Mouse (Mus musculus) neural tube, embryonic 12.5 days (tissue): ENCODE results near the gene Zfp217. TPM values are rescaled to one million over a fixed set of nuclear protein-coding genes. Genes with fewer than 3 reads are reported as not detected.

ENCODE experiments used
- ATAC-seq: fragments of 200-750 bp; cut with Nextera tagmentation; 2 replicates; pipeline ENCODE4 v1.8.0; 2017; ENCODE audit warnings: low read depth, mild to moderate bottlenecking, moderate TSS enrichment, moderate library complexity; ENCODE audit not compliant: low FRiP score
- H3K27ac ChIP-seq: fragments of 300-500 bp; sonication (generic); 2 replicates; pipeline ENCODE4 v1.5.1; 2016
- H3K27me3 ChIP-seq: fragments of 300-500 bp; sonication (generic); replicated peaks from 2 replicates; pipeline ENCODE4 v1.6.1; 2016; ENCODE audit warnings: mild to moderate bottlenecking
- H3K36me3 ChIP-seq: fragments of 300-500 bp; sonication (generic); 2 replicates; pipeline ENCODE4 v1.6.1; 2016; ENCODE audit warnings: mild to moderate bottlenecking
- H3K4me1 ChIP-seq: fragments of 300-500 bp; sonication (generic); 2 replicates; pipeline ENCODE4 v1.6.1; 2016
- H3K4me2 ChIP-seq: fragments of 300-500 bp; sonication (generic); replicated peaks from 2 replicates; pipeline ENCODE4 v1.6.1; 2016; ENCODE audit warnings: mild to moderate bottlenecking
- H3K4me3 ChIP-seq: fragments of 300-500 bp; sonication (generic); 2 replicates; pipeline ENCODE4 v1.5.1; 2016
- H3K9ac ChIP-seq: fragments of 300-500 bp; sonication (generic); 2 replicates; pipeline ENCODE4 v1.6.1; 2016; ENCODE audit warnings: mild to moderate bottlenecking
- H3K9me3 ChIP-seq: fragments of 300-500 bp; sonication (generic); 2 replicates; pipeline ENCODE4 v1.6.1; 2016; ENCODE audit warnings: mild to moderate bottlenecking
- WGBS: fragments of 180-500 bp; shearing (Covaris S2); methylation state at CpG from one replicate; pipeline ENCODE4 v1.1.7; 2016; 5-methylcytosine and 5-hydroxymethylcytosine counted together
- polyA plus RNA-seq: library from polyadenylated mRNA; unstranded; fragments of >200 nt; fragmentation: Nextera tagmentation; extraction: Ambion mirVana; gene quantifications from 2 replicates; pipeline ENCODE4 v1.2.1, GENCODE M21; 2016

Zfp217 gene
- polyA plus RNA-seq, 1 experiment from 2014 or later = 2.3 TPM

- no peak overlapping the region for H3K27ac ChIP-seq
- H3K4me1 ChIP-seq = peaks cover 10% of the 10 kb centered on the region; the same call in 1 of the 2 replicates
- no peak overlapping the region for H3K9ac ChIP-seq
- 17% methylated on average over 15 of the region's 15 CpGs for WGBS
- H3K4me3 ChIP-seq = no peak overlapping the region
- no peaks in the 10 kb centered on the region for H3K27me3 ChIP-seq
- H3K4me2 ChIP-seq = peak overlapping the region; percentile 38
- H3K36me3 ChIP-seq = no peaks in the 10 kb centered on the region
- ATAC-seq = 0 out of 2 replicates have a peak, but pooled peaks have one; percentile 41
- 0 out of 2 replicates have a peak, but pooled peaks cover 4% of the 10 kb centered on the region for H3K9me3 ChIP-seq
Measured at GRCm38 (mm10) chr2:170070641-170071241, 77.2 kb downstream of the Zfp217 start.

GRCm38 (mm10) chr2:170069976-170070375 is 77.9 kb downstream of the Zfp217 start:
- Histone ChIP-seq H3K9me3 (0 out of 2 replicates have a peak, but pooled peaks cover 4% of the 10 kb centered on the region), H3K9ac (no peak overlapping the region), H3K27me3 (no peaks in the 10 kb centered on the region), H3K36me3 (no peaks in the 10 kb centered on the region), H3K27ac (no peak overlapping the region), H3K4me3 (no peak overlapping the region), H3K4me2 (no peak overlapping the region), H3K4me1 (peaks cover 10% of the 10 kb centered on the region; the same call in 1 of the 2 replicates)
- no peak for ATAC-seq
- 82% methylated on average over 5 of the region's 5 CpGs for WGBS

GRCm38 (mm10) chr2:170062378-170062777 is 85.5 kb downstream of the Zfp217 start:
- Histone ChIP-seq H3K36me3 (no peaks in the 10 kb centered on the region), H3K27ac (no peak overlapping the region), H3K4me2 (no peak overlapping the region), H3K4me1 (no peaks in the 10 kb centered on the region), H3K27me3 (no peaks in the 10 kb centered on the region), H3K4me3 (no peak overlapping the region), H3K9ac (no peak overlapping the region), H3K9me3 (0 out of 2 replicates have a peak, but pooled peaks cover 4% of the 10 kb centered on the region)
- ATAC-seq = no peak
- 92% methylated on average over 3 of the region's 3 CpGs for WGBS

GRCm38 (mm10) chr2:170060066-170060465 is 87.8 kb downstream of the Zfp217 start:
- WGBS = 66% methylated on average over 4 of the region's 4 CpGs

GRCm38 (mm10) chr2:170058774-170059173 is 89.1 kb downstream of the Zfp217 start:
- Histone ChIP-seq H3K27me3 (no peaks in the 10 kb centered on the region), H3K9me3 (no peaks in the 10 kb centered on the region), H3K4me1 (no peaks in the 10 kb centered on the region), H3K4me3 (no peak overlapping the region), H3K9ac (no peak overlapping the region), H3K27ac (no peak overlapping the region), H3K36me3 (no peaks in the 10 kb centered on the region), H3K4me2 (no peak overlapping the region)
- no peak for ATAC-seq
- WGBS = 77% methylated on average over 14 of the region's 14 CpGs

More at GRCm38 (mm10) chr2:170060066-170060465, 87.8 kb downstream of the Zfp217 start:
- Histone ChIP-seq H3K4me1 (no peaks in the 10 kb centered on the region), H3K4me3 (no peak overlapping the region), H3K27me3 (no peaks in the 10 kb centered on the region), H3K27ac (no peak overlapping the region), H3K9ac (no peak overlapping the region), H3K36me3 (no peaks in the 10 kb centered on the region), H3K9me3 (no peaks in the 10 kb centered on the region), H3K4me2 (no peak overlapping the region)
- no peak for ATAC-seq
